Mouse (Mus musculus) adrenal gland (tissue): ENCODE measurements around the gene Olfr884.

Source experiments
- intact Hi-C: fragments of 180-260 bp; cut with DNase I; formaldehyde crosslinking; loops from one replicate; pipeline ENCODE4 v1.15.1; 2025
- long read RNA-seq, 2 experiments: library from polyadenylated mRNA; unstranded; transcript quantifications; one replicate each; pipeline ENCODE4 v2.0.0; 2020; ENCODE audit warnings: borderline replicate concordance in 1 of 2; ENCODE audit not compliant: insufficient replicate concordance in 1 of 2

Olfr884 gene
- long read RNA-seq, experiment 1: 0 reads
- long read RNA-seq, experiment 2: 0 reads

GRCm38 (mm10) chr9:38046255-38046654, at the start of gene Olfr884:
TSS of gene Olfr884 (plus strand) at chr9:38046555.
- intact Hi-C loops: no loop called here

- intact Hi-C loops: no loop called here
Measured at GRCm38 (mm10) chr9:37998581-37999204, 47.7 kb upstream of the Olfr884 start.

GRCm38 (mm10) chr9:38000021-38000420, 46.3 kb upstream of the Olfr884 start:
- intact Hi-C loops: no loop called here

GRCm38 (mm10) chr9:38025508-38025907, 20.8 kb upstream of the Olfr884 start, which contains the start of gene Olfr883:
TSS of gene Olfr883 (plus strand) at chr9:38025808.
- intact Hi-C loops: no loop called here

- intact Hi-C loops: no loop called here
Measured at GRCm38 (mm10) chr9:38061022-38061421, 14.7 kb downstream of the Olfr884 start, which contains the start of gene Olfr885. TSS of gene Olfr885 (plus strand) at chr9:38061322.

GRCm38 (mm10) chr9:38083772-38084171, 37.4 kb downstream of the Olfr884 start, which contains the start of gene Olfr887:
TSS of gene Olfr887 (plus strand) at chr9:38084072.
- intact Hi-C loops: no loop called here
